ENCODE assay signal across 20 mouse cellular contexts in the genomic region with DNA sequence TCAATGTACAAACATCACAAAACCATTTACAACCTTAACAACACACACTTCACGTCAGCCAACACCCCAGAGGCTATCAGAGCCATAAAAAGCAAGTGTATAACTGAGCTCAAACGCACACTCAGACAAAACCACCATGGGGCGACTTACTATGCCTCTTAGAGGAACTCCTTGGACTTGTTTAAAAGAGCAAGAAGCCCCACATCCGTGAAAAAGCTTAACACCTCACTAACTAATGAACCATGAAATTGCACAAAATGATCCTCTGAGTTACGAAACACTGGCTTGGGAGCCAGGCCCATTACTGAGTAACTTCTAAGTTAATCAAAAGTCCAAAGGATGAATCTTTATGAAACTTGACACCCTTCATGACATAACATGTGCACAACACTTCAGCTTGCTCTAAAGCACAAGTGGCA. TPM values are rescaled to one million over a fixed set of nuclear protein-coding genes. Genes with fewer than 3 reads are reported as not detected.
DNase-seq lines count a peak whose midpoint lies in the region; ATAC-seq and TF ChIP-seq lines count a peak whose summit lies in the region.
"Had no signal": no experiment of that assay in that cellular context is flagged by ENCODE, and none has a peak within 500 bp of the region (broad histone marks: within the 10 kb centered on the region; RNA-seq: fewer than 3 reads in every experiment).

No protein-coding gene starts in this region.

- ATAC-seq in liver, postnatal 0 days: peak; percentile 89
- no peak for ATAC-seq in liver, embryonic 11.5 days (replicated peaks; ENCODE audit: low FRiP score)
- ATAC-seq in intestine, embryonic 14.5 days (replicated peaks; ENCODE audit: low FRiP score, low TSS enrichment, low read depth): no peak
- ATAC-seq in neural tube, embryonic 15.5 days (ENCODE audit: low FRiP score): no peak
- ATAC-seq: forebrain, embryonic 14.5 days; midbrain, embryonic 15.5 days had no signal

- peak; percentile 23; the same call in 1 of the 2 replicates for TF ChIP-seq EP300 in liver, postnatal 0 days (IDR thresholded peaks at IDR 0.05; ENCODE audit: low read depth)

- H3K27ac ChIP-seq in liver, postnatal 0 days (ENCODE audit: low read depth): peak overlapping the region; percentile 45; the same call in 1 of the 2 replicates
- no peak overlapping the region for H3K27ac ChIP-seq in liver, embryonic 11.5 days (ENCODE audit: low read depth, low read length)
- no peak overlapping the region for H3K27ac ChIP-seq in intestine, embryonic 14.5 days (ENCODE audit: low read depth)
- no peak overlapping the region for H3K27ac ChIP-seq in neural tube, embryonic 15.5 days (replicated peaks)
- H3K27ac ChIP-seq: embryonic facial prominence, embryonic 13.5 days; liver, embryonic 14.5 days; midbrain, embryonic 15.5 days; stomach, embryonic 15.5 days had no signal

- H3K9me3 ChIP-seq in liver, postnatal 0 days (ENCODE audit: low read length): no peaks in the 10 kb centered on the region
- H3K9me3 ChIP-seq in liver, embryonic 11.5 days (ENCODE audit: control insufficient read depth, low read length): no peaks in the 10 kb centered on the region
- no peaks in the 10 kb centered on the region for H3K9me3 ChIP-seq in intestine, embryonic 14.5 days (ENCODE audit: control insufficient read depth, low read length)
- no peaks in the 10 kb centered on the region for H3K9me3 ChIP-seq in neural tube, embryonic 15.5 days (replicated peaks)
- H3K9me3 ChIP-seq: embryonic facial prominence, embryonic 13.5 days; midbrain, embryonic 15.5 days; stomach, embryonic 15.5 days had no signal

- H3K9ac ChIP-seq in liver, postnatal 0 days (replicated peaks): no peak overlapping the region
- no peak overlapping the region for H3K9ac ChIP-seq in liver, embryonic 11.5 days (ENCODE audit: low read depth, low read length)
- H3K9ac ChIP-seq in intestine, embryonic 14.5 days (ENCODE audit: low read length): no peak overlapping the region
- no peak overlapping the region for H3K9ac ChIP-seq in neural tube, embryonic 15.5 days (replicated peaks)
- H3K9ac ChIP-seq: embryonic facial prominence, embryonic 13.5 days; liver, embryonic 14.5 days; midbrain, embryonic 15.5 days; stomach, embryonic 15.5 days had no signal

- WGBS in liver, postnatal 0 days (ENCODE audit: insufficient replicate concordance): 62% methylated on average over 5 of the region's 5 CpGs
- 91% methylated on average over 5 of the region's 5 CpGs for WGBS in liver, embryonic 11.5 days
- WGBS in intestine, embryonic 14.5 days: 77% methylated on average over 5 of the region's 5 CpGs
- WGBS in neural tube, embryonic 15.5 days: 44% methylated on average over 5 of the region's 5 CpGs

- H3K4me2 ChIP-seq in liver, postnatal 0 days (ENCODE audit: low read depth, low read length): no peak overlapping the region
- no peak overlapping the region for H3K4me2 ChIP-seq in liver, embryonic 11.5 days
- no peak overlapping the region for H3K4me2 ChIP-seq in intestine, embryonic 14.5 days (ENCODE audit: low read length)
- H3K4me2 ChIP-seq in neural tube, embryonic 15.5 days: no peak overlapping the region
- H3K4me2 ChIP-seq: embryonic facial prominence, embryonic 13.5 days; midbrain, embryonic 15.5 days; stomach, embryonic 15.5 days had no signal

- H3K27me3 ChIP-seq in liver, postnatal 0 days (ENCODE audit: insufficient read depth, low read length): no peaks in the 10 kb centered on the region
- no peaks in the 10 kb centered on the region for H3K27me3 ChIP-seq in liver, embryonic 11.5 days (replicated peaks; ENCODE audit: control insufficient read depth, insufficient read depth, low read length)
- no peaks in the 10 kb centered on the region for H3K27me3 ChIP-seq in intestine, embryonic 14.5 days (replicated peaks; ENCODE audit: control insufficient read depth, insufficient read depth, low read length)
- H3K27me3 ChIP-seq in neural tube, embryonic 15.5 days (replicated peaks): no peaks in the 10 kb centered on the region
- H3K27me3 ChIP-seq: embryonic facial prominence, embryonic 13.5 days; midbrain, embryonic 15.5 days; stomach, embryonic 15.5 days had no signal

- H3K36me3 ChIP-seq in liver, postnatal 0 days (replicated peaks; ENCODE audit: insufficient read depth, low read length): peaks cover 19% of the 10 kb centered on the region; the same call in 1 of the 2 replicates
- peaks cover 7% of the 10 kb centered on the region for H3K36me3 ChIP-seq in liver, embryonic 11.5 days (ENCODE audit: control insufficient read depth, insufficient read depth, low read length)
- peaks cover 53% of the 10 kb centered on the region for H3K36me3 ChIP-seq in intestine, embryonic 14.5 days (ENCODE audit: control insufficient read depth, insufficient read depth, low read length)
- peaks cover 32% of the 10 kb centered on the region for H3K36me3 ChIP-seq in neural tube, embryonic 15.5 days
- H3K36me3 ChIP-seq: stomach, embryonic 15.5 days had no signal

- no peak for TF ChIP-seq CTCF in liver, postnatal 0 days (IDR thresholded peaks at IDR 0.05; ENCODE audit: low read depth)

- DNase-seq in liver, postnatal 0 days: no peak
- no peak for DNase-seq in liver, embryonic 11.5 days (ENCODE audit: low spot score)
- DNase-seq in intestine, embryonic 14.5 days (ENCODE audit: low spot score): peak; percentile 54
- DNase-seq in kidney, adult 9 months: peak; percentile 94
- DNase-seq in kidney, postnatal 36 days: peak; percentile 60 to 82
- no peak for DNase-seq in cerebellum, postnatal 14 days
- no peak for DNase-seq in thymus, adult 18-20 months
- DNase-seq: adrenal gland, adult 8-10 months; cerebellum, adult 9-11 months; gastrocnemius, postnatal 36 days; layer of hippocampus, adult 9-11 months; lung, postnatal 10 days; right cerebral cortex, postnatal 25 days had no signal

- no peaks in the 10 kb centered on the region for H3K4me1 ChIP-seq in liver, postnatal 0 days (ENCODE audit: insufficient read depth)
- no peaks in the 10 kb centered on the region for H3K4me1 ChIP-seq in liver, embryonic 11.5 days (replicated peaks; ENCODE audit: control insufficient read depth, insufficient read depth, low read length)
- no peaks in the 10 kb centered on the region for H3K4me1 ChIP-seq in intestine, embryonic 14.5 days (replicated peaks; ENCODE audit: control insufficient read depth, insufficient read depth, low read length)
- no peaks in the 10 kb centered on the region for H3K4me1 ChIP-seq in neural tube, embryonic 15.5 days
- H3K4me1 ChIP-seq: embryonic facial prominence, embryonic 13.5 days; midbrain, embryonic 15.5 days; stomach, embryonic 15.5 days had no signal

- no peak overlapping the region for H3K4me3 ChIP-seq in liver, postnatal 0 days (ENCODE audit: low read depth, low read length)
- H3K4me3 ChIP-seq in liver, embryonic 11.5 days (ENCODE audit: low read depth, low read length): no peak overlapping the region
- no peak overlapping the region for H3K4me3 ChIP-seq in intestine, embryonic 14.5 days (ENCODE audit: low read depth, low read length)
- no peak overlapping the region for H3K4me3 ChIP-seq in neural tube, embryonic 15.5 days (replicated peaks)
- H3K4me3 ChIP-seq: embryonic facial prominence, embryonic 13.5 days; midbrain, embryonic 15.5 days; myocyte; stomach, embryonic 15.5 days had no signal

RNA-seq across cellular contexts. Expression of a gene that starts 42.1 kb away (rescaled TPM):
- 3.2 and 3.6 TPM in 2 replicates for polyA plus RNA-seq in liver, postnatal 0 days (2015; fragmentation: Nextera tagmentation; extraction: Ambion mirVana)
- 27.8 and 29.9 TPM in 2 replicates for polyA plus RNA-seq in liver, embryonic 11.5 days (2014; fragmentation: Nextera tagmentation; extraction: Ambion mirVana)
- polyA plus RNA-seq in intestine, embryonic 14.5 days (2014; fragmentation: Nextera tagmentation; extraction: Ambion mirVana): 30.5 and 34.9 TPM in 2 replicates
- 8.2 and 11.3 TPM in 2 replicates for polyA plus RNA-seq in neural tube, embryonic 15.5 days (2015; fragmentation: Nextera tagmentation; extraction: Ambion mirVana)

RNA-seq across cellular contexts. Expression of a gene that starts 53.9 kb away (rescaled TPM):
- polyA plus RNA-seq in liver, postnatal 0 days (2015; fragmentation: Nextera tagmentation; extraction: Ambion mirVana): 89.1 and 89.4 TPM in 2 replicates
- 117 and 124 TPM in 2 replicates for polyA plus RNA-seq in liver, embryonic 11.5 days (2014; fragmentation: Nextera tagmentation; extraction: Ambion mirVana)
- 175 and 181 TPM in 2 replicates for polyA plus RNA-seq in intestine, embryonic 14.5 days (2014; fragmentation: Nextera tagmentation; extraction: Ambion mirVana)
- 162 and 164 TPM in 2 replicates for polyA plus RNA-seq in neural tube, embryonic 15.5 days (2015; fragmentation: Nextera tagmentation; extraction: Ambion mirVana)

Comparison
In these comparisons a context has a peak if more than half of its experiments do, and no peak if none do; other contexts are left out.
1. DNase-seq: peak in intestine, embryonic 14.5 days (single experiment), kidney, adult 9 months (single experiment) and kidney, postnatal 36 days (2 of 2); none in liver, postnatal 0 days (single experiment), liver, embryonic 11.5 days (single experiment), cerebellum, postnatal 14 days (0 of 2) and thymus, adult 18-20 months (0 of 2).